Mouse (Mus musculus) left cerebral cortex, postnatal 4 days (tissue): Measurements from ENCODE around the gene Dll4. TPM values are rescaled to one million over a fixed set of nuclear protein-coding genes. Genes with fewer than 3 reads are reported as not detected.

ENCODE experiments used
- DNase-seq: peaks from one replicate; pipeline ENCODE4 v3.0.0-alpha.2; 2022
- intact Hi-C: fragments of 180-260 bp; cut with DNase I; formaldehyde crosslinking; loops from one replicate; pipeline ENCODE4 v1.15.1; 2025
- total RNA-seq, 2 experiments: library from RNA; stranded (reverse); gene quantifications; 2 replicates each; pipeline ENCODE4 v1.2.3; 2021

Dll4 gene
- total RNA-seq, 2 experiments from 2014 or later = 5.3 to 6.8 TPM

DNA sequence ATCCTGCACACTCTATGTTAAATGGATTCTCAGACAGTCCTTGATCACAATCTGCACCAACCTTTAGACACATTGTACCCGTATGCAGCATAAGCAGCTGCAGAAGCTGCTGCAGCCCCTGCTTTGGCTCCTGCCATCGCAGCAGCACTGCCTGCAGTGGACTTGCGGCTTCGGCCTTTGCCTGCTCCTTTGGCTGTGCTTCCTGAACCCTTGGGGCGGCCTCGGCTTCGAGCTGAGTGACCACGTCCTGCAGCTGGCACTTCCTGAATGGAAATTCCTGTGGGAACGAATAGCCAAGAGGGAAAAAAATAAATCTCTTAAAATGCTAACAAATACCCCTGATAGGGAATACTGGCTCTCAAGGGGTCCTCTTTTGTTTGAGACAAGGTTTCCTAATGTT, 51.7 kb downstream of the Dll4 start:
- intact Hi-C loops = no loop called here
- no peak for DNase-seq

DNA sequence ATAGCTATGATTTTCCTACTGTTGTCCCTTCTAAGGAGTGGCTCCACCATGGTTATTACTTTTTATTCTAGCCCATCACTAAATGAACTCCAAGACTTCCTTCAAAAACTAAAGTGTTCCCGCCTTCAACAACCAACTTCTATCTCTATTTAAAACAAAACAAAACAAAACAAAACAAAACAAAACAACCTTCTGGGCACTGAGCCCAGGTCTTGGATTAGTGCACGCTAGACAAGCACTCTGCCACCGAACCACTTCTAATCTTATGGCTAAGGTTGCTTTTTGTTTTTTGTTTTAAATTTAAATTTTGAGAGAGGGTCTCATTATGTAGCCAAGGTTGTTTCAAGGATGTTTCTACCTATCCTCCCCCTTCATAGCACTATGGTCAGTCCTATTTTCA, 52.2 kb downstream of the Dll4 start:
- intact Hi-C loops = no loop called here
- no peak for DNase-seq

DNA sequence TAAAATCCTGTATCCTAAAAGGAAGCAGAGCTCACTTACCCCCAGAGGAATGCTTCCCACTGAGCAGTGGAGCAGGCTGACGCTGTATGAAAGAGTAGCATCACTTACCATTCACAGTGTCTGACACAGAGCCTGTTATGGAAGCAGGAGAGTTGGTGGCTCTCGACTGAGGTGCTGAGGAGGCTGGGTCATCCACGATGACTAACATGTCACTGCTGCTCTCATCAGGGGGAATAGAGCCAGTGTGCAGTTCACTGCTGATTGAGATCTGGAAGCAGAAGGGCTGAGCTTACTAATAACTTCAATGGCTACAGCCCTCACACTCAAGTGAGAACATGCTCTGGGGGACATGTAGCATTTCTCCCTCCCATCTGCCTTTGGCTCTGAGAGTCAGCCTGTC, 53.9 kb downstream of the Dll4 start:
- DNase-seq = no peak
- intact Hi-C loops = no loop called here

Other genes with a start within 250 kb of the Dll4 start
- gene Rad51, start 213.0 kb upstream of the Dll4 start, total RNA-seq = 1 to 10 TPM; 4.8 to 7.3 TPM
- gene Rmdn3, start 168.8 kb upstream of the Dll4 start, total RNA-seq = 10 to 100 TPM; 38.4 to 44.5 TPM
- gene Gchfr, start 158.0 kb upstream of the Dll4 start, total RNA-seq = not detected
- gene Gm14137, start 151.3 kb upstream of the Dll4 start, total RNA-seq = not detected
- gene Zfyve19, start 117.2 kb upstream of the Dll4 start, total RNA-seq = 10 to 100 TPM; 51.3 to 52.0 TPM
- gene Dnajc17, start 117.0 kb upstream of the Dll4 start, total RNA-seq = 10 to 100 TPM; 25.0 to 25.1 TPM
- gene Ppp1r14d, start 95.9 kb upstream of the Dll4 start, total RNA-seq = not detected
- under 1 TPM; 0.26 to 0.83 TPM for gene Spint1, start 88.4 kb upstream of the Dll4 start, total RNA-seq
- gene Rhov, start 54.5 kb upstream of the Dll4 start, total RNA-seq = 10 to 100 TPM; 20.4 to 23.9 TPM
- gene Vps18, start 37.0 kb upstream of the Dll4 start, total RNA-seq = 10 to 100 TPM; 29.3 to 31.3 TPM
- 1 to 10 TPM; 6.7 to 7.7 TPM for gene Chac1, start 25.4 kb downstream of the Dll4 start, total RNA-seq
- gene Ino80, start 151.9 kb downstream of the Dll4 start, total RNA-seq = 10 to 100 TPM; 20.9 to 23.7 TPM
- 1 to 10 TPM in 1 of 2 experiments, under 1 TPM in 1; 0.85 to 1.6 TPM for gene Exd1, start 221.8 kb downstream of the Dll4 start, total RNA-seq
- gene Chp1, start 221.9 kb downstream of the Dll4 start, total RNA-seq = 10 to 100 TPM; 77.2 to 81.3 TPM